Mouse (Mus musculus): ENCODE results near the gene Irgc1.

GRCm38 (mm10) chr7:24428725-24429124 is 23.4 kb downstream of the Irgc1 start:
- TF ChIP-seq POLR2A (IDR thresholded peaks at IDR 0.05; ENCODE audit: insufficient read depth, low read length) (no peak), CTCF (IDR thresholded peaks at IDR 0.05; ENCODE audit: low read depth, low read length) (no peak), EP300 (IDR thresholded peaks at IDR 0.05; ENCODE audit: insufficient read depth, low read depth, low read length) (no peak)

All from ES-Bruce4 (cell line).